Mouse (Mus musculus) heart, embryonic 15.5 days (tissue): ENCODE measurements around the gene Gm21149. TPM values are rescaled to one million over a fixed set of nuclear protein-coding genes. Genes with fewer than 3 reads are reported as not detected.
"Not testable (repeated sequence)": the region's sequence is repeated elsewhere in the genome, so short reads cannot be mapped to it uniquely, and the experiment has no call there.

Experiments used
- ATAC-seq: fragments of 200-750 bp; cut with Nextera tagmentation; replicated peaks from 2 replicates; pipeline ENCODE4 v1.8.0; 2017; ENCODE audit warnings: low read depth, moderate TSS enrichment; ENCODE audit not compliant: insufficient number of reproducible peaks, insufficient read depth, low FRiP score
- H3K27ac ChIP-seq: fragments of 300-500 bp; sonication (generic); 2 replicates; pipeline ENCODE4 v1.5.1; 2015; ENCODE audit warnings: mild to moderate bottlenecking, inconsistent platforms
- H3K27me3 ChIP-seq: fragments of 300-500 bp; sonication (generic); 2 replicates; pipeline ENCODE4 v1.6.1; 2015; ENCODE audit warnings: inconsistent platforms
- H3K36me3 ChIP-seq: fragments of 300-500 bp; sonication (generic); 2 replicates; pipeline ENCODE4 v1.6.1; 2015; ENCODE audit warnings: mild to moderate bottlenecking, inconsistent platforms
- H3K4me1 ChIP-seq: fragments of 300-500 bp; sonication (generic); replicated peaks from 2 replicates; pipeline ENCODE4 v1.6.1; 2015; ENCODE audit warnings: inconsistent platforms
- H3K4me2 ChIP-seq: fragments of 300-500 bp; sonication (generic); 2 replicates; pipeline ENCODE4 v1.6.1; 2015; ENCODE audit warnings: inconsistent platforms, mild to moderate bottlenecking, moderate library complexity
- H3K4me3 ChIP-seq: fragments of 300-500 bp; sonication (generic); 2 replicates; pipeline ENCODE4 v1.5.1; 2015; ENCODE audit warnings: mild to moderate bottlenecking, inconsistent platforms
- H3K9ac ChIP-seq: fragments of 300-500 bp; sonication (generic); 2 replicates; pipeline ENCODE4 v1.6.1; 2015; ENCODE audit warnings: mild to moderate bottlenecking, inconsistent platforms
- H3K9me3 ChIP-seq: fragments of 300-500 bp; sonication (generic); replicated peaks from 2 replicates; pipeline ENCODE4 v1.6.1; 2016; ENCODE audit warnings: inconsistent platforms
- WGBS: fragments of 180-500 bp; shearing (Covaris S2); methylation state at CpG from one replicate; pipeline ENCODE4 v1.1.7; 2015; ENCODE audit warnings: mixed read lengths; 5-methylcytosine and 5-hydroxymethylcytosine counted together
- polyA plus RNA-seq: library from polyadenylated mRNA; unstranded; fragments of >200 nt; fragmentation: Nextera tagmentation; extraction: Ambion mirVana; gene quantifications from 2 replicates; pipeline ENCODE4 v1.2.1, GENCODE M21; 2015

The Gm21149 gene
- polyA plus RNA-seq, 1 experiment from 2014 or later = 0.21 TPM

DNA sequence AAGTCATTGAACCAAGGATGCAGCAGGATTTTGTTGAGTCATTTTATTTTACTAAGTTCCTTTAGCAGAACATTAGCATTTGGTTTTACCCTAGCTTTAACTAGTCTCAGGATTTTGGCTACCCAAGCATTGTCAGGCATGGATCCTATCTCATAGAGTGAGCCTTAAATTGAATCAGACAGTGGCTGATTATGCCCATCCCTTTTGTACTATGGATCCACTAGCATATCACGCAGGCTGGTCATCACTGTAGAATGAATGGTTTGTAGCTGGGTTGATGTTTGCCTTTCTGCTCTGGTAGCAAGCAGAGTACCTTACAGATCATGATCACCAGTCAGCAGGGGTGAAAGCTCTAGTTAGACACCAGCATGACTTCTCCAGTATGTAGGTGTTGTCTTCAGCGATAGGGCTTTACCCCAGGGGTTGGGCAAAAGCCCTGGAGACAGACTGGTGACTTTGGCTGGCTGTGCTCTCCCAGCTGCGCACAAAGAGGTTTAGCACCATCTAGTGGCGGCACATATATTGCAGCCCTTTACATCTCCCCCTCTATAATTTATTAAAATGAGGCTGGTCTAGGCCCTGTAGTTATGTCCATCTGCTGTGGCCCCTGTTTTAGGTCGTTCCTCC, 22.6 kb upstream of the Gm21149 start:
- H3K9me3 ChIP-seq, H3K27ac ChIP-seq, H3K4me2 ChIP-seq, H3K36me3 ChIP-seq, H3K4me3 ChIP-seq, H3K9ac ChIP-seq, H3K27me3 ChIP-seq, H3K4me1 ChIP-seq: not testable (repeated sequence)
- 30% methylated on average over 5 of the region's 5 CpGs for WGBS
- ATAC-seq = peak; percentile 83

GRCm38 (mm10) chr5:15498350-15498749, 22.0 kb upstream of the Gm21149 start:
- not testable (repeated sequence) for H3K27ac ChIP-seq, ATAC-seq

DNA sequence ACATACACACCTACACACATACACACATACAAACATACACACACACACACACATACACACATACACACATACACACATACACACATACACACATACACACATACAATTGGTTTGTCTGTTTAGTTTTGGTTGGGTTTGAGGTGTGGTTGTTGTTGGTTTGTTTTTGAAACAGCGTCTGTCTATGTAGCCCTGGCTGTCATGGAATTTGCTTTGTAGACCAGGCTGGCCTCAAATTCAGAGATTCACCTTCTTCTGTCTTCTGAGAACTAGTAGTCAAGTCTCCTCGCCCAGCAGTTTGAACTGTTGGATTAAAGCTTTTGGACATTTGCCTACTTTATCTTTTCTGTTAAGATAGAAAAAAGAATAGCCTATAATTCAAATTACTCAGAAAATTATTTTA, 14.6 kb upstream of the Gm21149 start:
- not testable (repeated sequence) for H3K36me3 ChIP-seq, ATAC-seq
- 51% methylated on average over 2 of the region's 2 CpGs for WGBS

More at GRCm38 (mm10) chr5:15498350-15498749, 22.0 kb upstream of the Gm21149 start:
- not testable (repeated sequence) for H3K4me1 ChIP-seq, H3K36me3 ChIP-seq, H3K27me3 ChIP-seq, H3K9ac ChIP-seq, H3K4me3 ChIP-seq, H3K4me2 ChIP-seq
- 61% methylated on average over 3 of the region's 3 CpGs for WGBS
- peaks cover 10% of the 10 kb centered on the region for H3K9me3 ChIP-seq

DNA sequence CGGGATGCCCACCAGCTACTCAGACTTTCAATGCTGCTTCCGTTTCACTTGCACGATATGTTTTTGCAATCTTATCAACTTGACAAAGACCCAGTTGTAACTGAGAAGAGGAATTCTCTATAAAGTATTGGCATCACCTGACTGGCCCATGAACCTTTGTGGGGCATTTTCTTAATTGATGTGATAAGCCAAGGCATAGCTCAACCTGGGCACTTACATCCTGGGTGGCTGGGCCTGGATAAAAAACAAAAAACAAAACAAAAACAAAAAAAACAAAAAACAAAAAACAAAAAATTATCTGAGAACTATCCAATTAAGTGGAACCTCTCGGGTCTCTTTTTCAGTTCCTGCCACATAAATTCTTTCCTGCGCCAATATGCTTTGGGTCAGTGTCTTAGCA, 12.4 kb upstream of the Gm21149 start:
- Histone ChIP-seq H3K36me3 (no peaks in the 10 kb centered on the region), H3K9ac (no peak overlapping the region), H3K27me3 (no peaks in the 10 kb centered on the region), H3K4me3 (no peak overlapping the region), H3K27ac (no peak overlapping the region), H3K4me1 (no peaks in the 10 kb centered on the region), H3K9me3 (peaks cover 3% of the 10 kb centered on the region), H3K4me2 (no peak overlapping the region)
- 0 out of 2 replicates have a peak, but pooled peaks have one; percentile 69 for ATAC-seq
- 75% methylated on average over 5 of the region's 5 CpGs for WGBS

More for the DNA sequence above, 14.6 kb upstream of the Gm21149 start:
- not testable (repeated sequence) for H3K9me3 ChIP-seq, H3K4me3 ChIP-seq, H3K9ac ChIP-seq, H3K4me2 ChIP-seq, H3K27ac ChIP-seq, H3K4me1 ChIP-seq, H3K27me3 ChIP-seq

GRCm38 (mm10) chr5:15484616-15485015, 8.3 kb upstream of the Gm21149 start:
- H3K4me3 ChIP-seq, H3K27ac ChIP-seq, H3K4me2 ChIP-seq, H3K4me1 ChIP-seq, H3K36me3 ChIP-seq, H3K27me3 ChIP-seq, H3K9ac ChIP-seq, ATAC-seq: not testable (repeated sequence)
- WGBS = 19% methylated on average over 2 of the region's 2 CpGs
- H3K9me3 ChIP-seq = peaks cover 11% of the 10 kb centered on the region; the same call in 1 of the 2 replicates

GRCm38 (mm10) chr5:15483576-15483975, 7.3 kb upstream of the Gm21149 start:
- H3K27ac ChIP-seq, H3K27me3 ChIP-seq, H3K4me3 ChIP-seq, H3K36me3 ChIP-seq, ATAC-seq, H3K9ac ChIP-seq, H3K4me2 ChIP-seq, H3K4me1 ChIP-seq: not testable (repeated sequence)
- H3K9me3 ChIP-seq = peaks cover 11% of the 10 kb centered on the region; the same call in 1 of the 2 replicates
- 48% methylated on average over 4 of the region's 4 CpGs for WGBS

DNA sequence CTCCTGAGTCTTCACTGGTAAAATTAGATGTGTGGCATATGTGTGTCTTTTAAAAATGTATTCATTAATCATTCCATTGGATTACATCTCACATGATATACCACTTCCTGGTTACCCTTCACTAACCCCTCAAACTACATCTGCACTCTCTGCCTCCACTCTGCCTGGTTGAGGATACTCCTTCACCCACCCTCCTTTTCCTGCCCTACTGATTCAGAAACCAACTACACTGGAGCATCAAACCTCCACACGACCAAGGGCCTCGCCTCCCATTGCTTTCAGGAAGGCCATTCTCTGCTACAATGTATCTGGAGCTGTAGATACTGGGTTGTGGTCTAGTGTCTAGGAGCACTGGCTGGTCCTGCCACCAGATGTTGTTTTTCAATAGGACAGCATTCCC, 6.5 kb upstream of the Gm21149 start:
- H3K9ac ChIP-seq, ATAC-seq, H3K36me3 ChIP-seq, H3K4me2 ChIP-seq, H3K27ac ChIP-seq, H3K27me3 ChIP-seq, H3K4me1 ChIP-seq, H3K4me3 ChIP-seq: not testable (repeated sequence)
- H3K9me3 ChIP-seq = peaks cover 11% of the 10 kb centered on the region; the same call in 1 of the 2 replicates
- 42% methylated on average over 2 of the region's 2 CpGs for WGBS

DNA sequence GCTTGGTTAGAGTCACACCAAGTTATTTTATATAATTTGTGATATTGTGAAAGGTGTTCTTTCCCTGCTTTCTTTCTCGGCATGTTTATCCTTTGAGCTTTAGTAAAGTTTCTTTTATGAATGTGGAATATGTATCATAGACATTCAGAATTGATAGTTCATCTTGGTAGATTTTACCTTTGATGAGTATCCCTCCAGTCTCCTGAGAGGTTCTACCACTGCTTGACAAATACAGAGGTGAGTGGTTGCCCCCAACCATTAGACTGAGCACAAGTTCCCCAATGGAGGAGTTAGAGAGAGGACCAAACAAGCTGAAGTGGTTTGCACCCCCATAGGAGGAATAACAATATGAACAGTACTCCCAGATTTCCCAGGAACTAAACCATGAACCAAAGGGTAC, 6.2 kb downstream of the Gm21149 start:
- H3K36me3 ChIP-seq, H3K4me1 ChIP-seq, H3K9ac ChIP-seq, H3K27me3 ChIP-seq, H3K4me2 ChIP-seq, H3K4me3 ChIP-seq, H3K27ac ChIP-seq, H3K9me3 ChIP-seq: not testable (repeated sequence)
- peak; percentile 53; the same call in 1 of the 2 replicates for ATAC-seq
- 78% methylated on average over 1 of the region's 1 CpGs for WGBS

- H3K9me3 ChIP-seq, H3K27ac ChIP-seq, ATAC-seq, H3K4me3 ChIP-seq, H3K27me3 ChIP-seq, H3K9ac ChIP-seq, H3K4me2 ChIP-seq, H3K36me3 ChIP-seq, H3K4me1 ChIP-seq: not testable (repeated sequence)
- WGBS = 46% methylated on average over 6 of the region's 6 CpGs
These were observed 8.6 kb downstream of the Gm21149 start for GRCm38 (mm10) chr5:15467768-15468167.

DNA sequence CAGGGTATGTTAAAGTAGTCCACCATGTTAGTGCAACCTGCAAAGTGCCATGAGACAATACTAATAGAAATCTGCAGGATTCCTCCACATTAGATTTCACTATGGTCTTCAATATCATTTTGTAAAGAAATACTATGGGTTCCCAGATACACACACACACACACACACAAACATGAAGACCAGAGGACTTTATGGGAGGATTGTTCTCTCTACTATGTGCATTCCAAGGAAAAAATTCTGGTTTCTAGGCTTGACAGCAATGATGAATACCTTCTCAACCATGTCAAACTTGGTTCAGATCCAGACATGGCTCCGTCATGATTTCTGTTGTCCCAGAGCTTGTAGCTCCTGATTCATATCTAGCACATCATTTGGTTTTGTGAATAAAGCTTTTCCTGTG, 10.1 kb downstream of the Gm21149 start:
- H3K27ac ChIP-seq, H3K4me3 ChIP-seq, H3K36me3 ChIP-seq, H3K27me3 ChIP-seq, H3K9me3 ChIP-seq, H3K4me1 ChIP-seq, H3K4me2 ChIP-seq, ATAC-seq, H3K9ac ChIP-seq: not testable (repeated sequence)
- WGBS = 48% methylated on average over 1 of the region's 1 CpGs

DNA sequence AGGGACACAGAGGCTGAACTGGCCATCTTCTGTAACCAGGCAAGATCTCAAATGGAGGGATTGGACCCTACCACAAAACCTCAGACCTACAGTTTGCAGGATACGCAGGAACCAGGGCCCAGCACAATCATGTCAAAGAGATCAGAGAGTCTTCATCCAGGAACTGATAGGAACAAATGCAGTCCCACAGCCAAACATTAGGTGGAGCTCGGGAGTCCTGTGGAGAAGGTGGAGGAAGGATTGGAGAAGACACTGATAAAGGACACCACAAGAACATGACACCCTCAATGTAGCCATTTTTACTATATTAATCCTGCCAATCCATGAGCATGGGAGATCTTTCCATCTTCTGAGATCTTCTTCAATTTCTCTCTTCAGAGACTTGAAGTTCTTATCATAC, 12.8 kb downstream of the Gm21149 start:
- H3K4me2 ChIP-seq, ATAC-seq, H3K9ac ChIP-seq, H3K4me1 ChIP-seq, H3K27me3 ChIP-seq, H3K4me3 ChIP-seq, H3K36me3 ChIP-seq, H3K27ac ChIP-seq: not testable (repeated sequence)
- peaks cover 12% of the 10 kb centered on the region for H3K9me3 ChIP-seq
- 37% methylated on average over 2 of the region's 2 CpGs for WGBS

DNA sequence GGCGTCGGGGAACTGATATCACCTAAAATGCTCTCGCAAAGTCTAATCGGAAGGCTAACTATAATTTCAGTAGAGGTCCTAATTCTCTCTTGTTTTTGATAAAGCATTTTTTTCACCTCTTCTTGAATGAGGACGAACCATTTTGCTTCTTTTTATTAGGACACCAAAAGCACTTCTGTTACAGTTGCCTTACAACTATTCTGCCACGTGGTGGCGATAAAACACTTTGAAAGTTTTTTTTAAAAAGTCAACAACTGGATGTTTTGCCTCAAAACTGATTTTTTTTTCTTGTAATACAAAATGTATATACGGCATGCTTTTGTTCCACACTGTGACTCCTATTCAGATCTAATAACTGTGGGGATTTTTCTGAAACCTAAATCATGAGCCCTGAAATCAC, 14.7 kb downstream of the Gm21149 start:
- H3K4me3 ChIP-seq, H3K9ac ChIP-seq, ATAC-seq, H3K27ac ChIP-seq, H3K27me3 ChIP-seq, H3K4me2 ChIP-seq, H3K36me3 ChIP-seq, H3K4me1 ChIP-seq: not testable (repeated sequence)
- 52% methylated on average over 8 of the region's 8 CpGs for WGBS
- H3K9me3 ChIP-seq = peaks cover 15% of the 10 kb centered on the region
